Mouse (Mus musculus) left cerebral cortex, adult 18-20 months (tissue): Measurements from ENCODE around the gene Hmgb4. TPM values are rescaled to one million over a fixed set of nuclear protein-coding genes. Genes with fewer than 3 reads are reported as not detected.

ENCODE experiments used
- DNase-seq, 2 experiments: peaks; one replicate each; pipeline ENCODE4 v3.0.0; 2021 to 2022; ENCODE audit warnings: low spot score in 2 of 2, mixed read lengths in 1 of 2
- total RNA-seq, 2 experiments: library from RNA; stranded (reverse); gene quantifications; 2 replicates each; pipeline ENCODE4 v1.2.3; 2021

Gene Hmgb4
- total RNA-seq, 2 experiments from 2014 or later: not detected

DNA sequence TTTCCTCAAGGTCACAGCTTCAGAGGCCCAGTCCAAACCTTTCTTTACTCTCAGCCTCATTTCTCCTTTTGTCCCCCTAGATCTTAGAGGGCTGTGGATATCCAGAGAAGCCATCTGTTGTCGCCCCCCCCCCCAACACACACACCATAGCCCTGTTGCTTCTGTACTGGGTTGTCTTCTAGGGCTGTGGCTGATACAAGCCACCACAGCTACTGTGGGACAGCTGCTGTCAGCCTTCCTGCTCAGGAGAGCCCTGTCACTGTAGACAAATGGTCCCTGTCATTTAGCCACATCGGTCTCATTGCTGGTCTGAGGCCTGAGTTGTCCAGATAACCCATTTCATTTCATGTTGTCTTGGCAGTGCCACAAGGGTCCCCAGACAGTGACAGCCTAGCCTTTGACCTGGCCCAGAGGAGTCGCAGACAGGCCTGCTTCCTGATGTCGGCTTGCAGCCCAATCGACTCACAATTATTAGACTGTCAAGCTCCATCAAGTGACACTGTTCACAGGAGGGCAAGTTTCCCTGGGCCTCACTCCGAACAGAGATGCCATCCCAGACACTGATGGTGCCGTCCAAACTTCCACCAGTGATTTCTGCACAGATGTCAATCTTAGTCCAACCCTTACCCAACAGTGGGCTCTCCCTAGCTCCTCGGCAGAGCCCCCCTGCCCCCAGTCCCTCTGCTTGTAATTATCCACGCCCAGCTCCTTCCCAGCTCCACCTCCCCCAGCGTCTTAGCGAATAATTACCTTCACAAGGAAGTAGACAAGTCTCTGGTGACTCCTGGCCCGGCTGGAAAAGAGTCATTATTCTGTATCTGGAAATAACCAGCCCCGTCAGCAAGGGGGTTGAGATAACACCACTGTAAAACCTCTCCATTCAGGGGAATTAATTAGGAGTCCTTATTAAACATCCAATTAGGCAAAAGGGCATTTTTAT, 33.1 kb downstream of the Hmgb4 start:
- DNase-seq: no peak

DNA sequence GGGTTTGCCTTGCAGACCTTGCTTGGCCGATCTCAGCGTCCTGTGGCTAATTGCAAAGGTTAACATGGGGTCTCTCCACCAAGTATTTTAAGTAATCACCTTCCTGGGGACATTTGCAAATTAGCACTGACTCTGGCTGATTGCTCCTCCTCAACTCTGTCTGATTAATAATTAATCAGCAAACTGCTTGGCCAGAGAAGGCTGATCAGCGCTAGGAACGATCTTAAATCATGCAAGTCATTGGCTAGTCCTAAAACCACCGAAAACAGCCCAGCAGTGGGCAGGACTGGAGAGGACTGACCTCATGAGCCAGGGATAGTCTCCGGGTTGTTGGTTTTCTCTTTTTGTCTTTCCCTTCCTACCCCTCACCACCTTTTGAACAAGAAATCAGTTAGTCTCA, 36.3 kb downstream of the Hmgb4 start:
- DNase-seq: no peak

DNA sequence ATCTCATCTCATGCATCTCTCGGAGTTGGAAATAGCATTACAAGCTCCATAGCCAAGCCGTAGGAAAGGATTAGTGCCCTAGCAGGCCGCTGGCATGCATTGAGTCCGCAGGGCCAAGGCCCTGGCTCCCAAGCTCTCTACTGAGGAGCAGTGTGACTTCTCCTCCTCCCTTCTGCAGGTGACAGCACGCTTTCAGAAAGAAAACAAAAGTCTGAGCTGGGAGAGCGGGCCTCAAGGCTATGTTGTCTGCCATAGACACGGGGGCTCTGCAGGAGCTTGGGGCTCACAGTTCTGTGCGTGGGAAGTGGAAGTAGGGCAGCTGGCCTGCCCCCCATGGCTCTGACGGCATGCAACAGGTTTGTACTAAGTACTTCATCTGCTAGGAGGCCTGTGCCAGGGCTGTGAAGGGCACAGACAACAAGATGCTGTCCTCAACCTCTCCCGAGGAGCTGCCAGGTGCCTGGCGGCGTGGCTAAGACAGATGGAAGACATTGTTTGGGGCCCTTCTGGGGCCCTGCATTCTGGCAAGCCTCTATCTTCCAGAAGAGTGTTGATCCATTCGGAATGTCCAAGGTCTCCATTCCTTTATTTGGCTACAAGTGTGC, 42.7 kb downstream of the Hmgb4 start:
- DNase-seq: no peak
